Mouse (Mus musculus): Measurements from ENCODE around the gene Adra2b.

- TF ChIP-seq CTCF (IDR thresholded peaks at IDR 0.05 in 2 of 3, conservative IDR thresholded peaks at IDR 0.05 in 1 of 3; ENCODE audit: control insufficient read depth in 1 of 3, insufficient read depth in 1 of 3, low read depth in 2 of 3, low read length in 3 of 3, poor library complexity in 1 of 3, severe bottlenecking in 1 of 3) (no peak), ZC3H11A (IDR thresholded peaks at IDR 0.05; ENCODE audit: low read depth, low read length) (no peak), ZNF384 (IDR thresholded peaks at IDR 0.05; ENCODE audit: low read depth, low read length) (no peak), KAT2A (conservative IDR thresholded peaks at IDR 0.05; ENCODE audit: low read depth, low read length) (no peak), USF1 (IDR thresholded peaks at IDR 0.05; ENCODE audit: low read depth, low read length) (no peak), POLR2A (IDR thresholded peaks at IDR 0.05; ENCODE audit: control insufficient read depth in 1 of 2, insufficient read depth in 1 of 2, low read depth in 1 of 2, low read length in 2 of 2, poor library complexity in 1 of 2) (no peak), TAL1 (IDR thresholded peaks at IDR 0.05; ENCODE audit: low read length) (no peak), RCOR1 (IDR thresholded peaks at IDR 0.05; ENCODE audit: low read depth, low read length) (no peak), MXI1 (IDR thresholded peaks at IDR 0.05; ENCODE audit: low read depth, low read length) (no peak), CHD2 (IDR thresholded peaks at IDR 0.05; ENCODE audit: low read length) (no peak), CHD1 (IDR thresholded peaks at IDR 0.05; ENCODE audit: low read depth, low read length) (no peak)
These were observed 38.6 kb upstream of the Adra2b start for GRCm38 (mm10) chr2:127324456-127324855.
